Mouse (Mus musculus) stomach, postnatal 0 days (tissue): ENCODE results near the gene Ubald1.

Source experiments
- CTCF ChIP-seq: IDR thresholded peaks from 2 replicates; pipeline ENCODE4 v1.5.1; 2016; ENCODE audit warnings: antibody characterized with exemption, low read depth, mild to moderate bottlenecking, moderate library complexity
- EP300 ChIP-seq: optimal IDR thresholded peaks from 2 replicates; pipeline ENCODE3; 2016; ENCODE audit warnings: antibody characterized with exemption

DNA sequence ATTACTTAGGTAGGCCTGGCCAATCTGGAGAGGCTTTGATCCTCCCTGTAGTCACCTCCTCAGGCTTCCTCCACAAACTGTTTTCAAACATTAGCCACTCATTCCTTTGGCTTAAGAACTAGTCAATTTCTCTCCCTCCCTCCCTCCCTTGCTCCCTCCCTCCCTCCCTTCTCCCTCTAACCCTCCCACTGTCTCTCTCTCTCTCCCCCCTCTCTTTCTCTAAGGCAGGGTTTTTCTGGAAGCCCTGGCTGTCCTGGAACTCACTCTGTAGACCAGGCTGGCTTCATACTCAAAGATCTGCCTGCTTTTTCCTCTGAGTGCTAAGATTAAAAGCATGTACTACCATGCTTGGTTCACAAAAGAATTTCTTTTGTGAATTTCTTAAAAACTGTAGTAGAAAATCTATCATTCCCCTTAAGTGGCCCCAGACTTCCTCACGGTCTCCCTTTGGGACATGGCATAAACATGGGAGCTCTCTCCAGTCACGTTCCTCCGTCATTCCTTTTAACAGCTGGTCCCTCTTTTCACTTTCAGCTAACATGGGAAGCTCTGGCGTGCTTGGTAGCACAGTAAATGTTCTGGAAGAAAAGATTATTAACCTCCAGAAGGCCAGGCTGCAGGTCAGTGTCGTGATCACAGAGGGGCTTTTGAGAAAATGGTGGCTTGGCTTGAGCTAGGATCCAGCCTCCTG, 29.0 kb downstream of the Ubald1 start:
- no peak for TF ChIP-seq CTCF
- TF ChIP-seq EP300 = no peak
